Mouse (Mus musculus) stomach, embryonic 14.5 days (tissue): Measurements from ENCODE around the gene Polr2l. TPM values are rescaled to one million over a fixed set of nuclear protein-coding genes. Genes with fewer than 3 reads are reported as not detected.

Experiments used
- ATAC-seq: fragments of 200-750 bp; cut with Nextera tagmentation; 2 replicates; pipeline ENCODE4 v1.8.0; 2017; ENCODE audit warnings: low read depth, moderate TSS enrichment; ENCODE audit not compliant: insufficient number of reproducible peaks, insufficient read depth, low FRiP score
- H3K27ac ChIP-seq: fragments of 300-500 bp; sonication (generic); 2 replicates; pipeline ENCODE4 v1.5.1; 2014; ENCODE audit warnings: mild to moderate bottlenecking, low read length, moderate library complexity, mixed read lengths
- H3K27me3 ChIP-seq: fragments of 300-500 bp; sonication (generic); 2 replicates; pipeline ENCODE4 v1.6.1; 2014; ENCODE audit warnings: low read length, control low read depth, mixed read lengths; ENCODE audit not compliant: control insufficient read depth, insufficient read depth
- H3K36me3 ChIP-seq: fragments of 300-500 bp; sonication (generic); 2 replicates; pipeline ENCODE4 v1.6.1; 2014; ENCODE audit warnings: mild to moderate bottlenecking, control low read depth, low read length, moderate library complexity, mixed read lengths; ENCODE audit not compliant: control insufficient read depth, insufficient read depth
- H3K4me1 ChIP-seq: fragments of 300-500 bp; sonication (generic); 2 replicates; pipeline ENCODE4 v1.6.1; 2014; ENCODE audit warnings: low read length, control low read depth, mixed read lengths; ENCODE audit not compliant: control insufficient read depth, insufficient read depth
- H3K4me2 ChIP-seq: fragments of 300-500 bp; sonication (generic); replicated peaks from 2 replicates; pipeline ENCODE4 v1.6.1; 2014; ENCODE audit warnings: low read depth, low read length, control low read depth
- H3K4me3 ChIP-seq: fragments of 300-500 bp; sonication (generic); 2 replicates; pipeline ENCODE4 v1.5.1; 2014; ENCODE audit warnings: low read depth, low read length, control low read depth
- H3K9ac ChIP-seq: fragments of 300-500 bp; sonication (generic); replicated peaks from 2 replicates; pipeline ENCODE4 v1.6.1; 2014; ENCODE audit warnings: low read depth, mild to moderate bottlenecking, control low read depth, low read length, moderate library complexity, mixed read lengths
- H3K9me3 ChIP-seq: fragments of 300-500 bp; sonication (generic); 2 replicates; pipeline ENCODE4 v1.6.1; 2016; ENCODE audit warnings: low read depth, low read length, control low read depth; ENCODE audit not compliant: control insufficient read depth
- WGBS: fragments of 180-500 bp; shearing (Covaris S2); extraction: QIAGEN DNeasy Blood & Tissue Kit; methylation state at CpG from one replicate; pipeline ENCODE4 v1.1.7; 2014; 5-methylcytosine and 5-hydroxymethylcytosine counted together
- polyA plus RNA-seq: library from polyadenylated mRNA; unstranded; fragments of >200 nt; fragmentation: Nextera tagmentation; extraction: Ambion mirVana; gene quantifications from 2 replicates; pipeline ENCODE4 v1.2.1, GENCODE M21; 2014

The Polr2l gene
- polyA plus RNA-seq, 1 experiment from 2014 or later: 72.3 TPM

- WGBS: 89% methylated on average over 5 of the region's 5 CpGs
- no peak overlapping the region for H3K4me3 ChIP-seq
- no peaks in the 10 kb centered on the region for H3K27me3 ChIP-seq
- ATAC-seq: no peak
- H3K4me2 ChIP-seq: no peak overlapping the region
- H3K9ac ChIP-seq: no peak overlapping the region
- H3K4me1 ChIP-seq: no peaks in the 10 kb centered on the region
- no peaks in the 10 kb centered on the region for H3K9me3 ChIP-seq
- H3K36me3 ChIP-seq: peaks cover 17% of the 10 kb centered on the region
- H3K27ac ChIP-seq: no peak overlapping the region
Measured at GRCm38 (mm10) chr7:141492738-141493137, 17.8 kb upstream of the Polr2l start.

- no peaks in the 10 kb centered on the region for H3K4me1 ChIP-seq
- H3K4me3 ChIP-seq: no peak overlapping the region
- no peaks in the 10 kb centered on the region for H3K9me3 ChIP-seq
- no peak overlapping the region for H3K4me2 ChIP-seq
- H3K27me3 ChIP-seq: no peaks in the 10 kb centered on the region
- no peak overlapping the region for H3K9ac ChIP-seq
- peaks cover 17% of the 10 kb centered on the region for H3K36me3 ChIP-seq
- ATAC-seq: no peak
- no peak overlapping the region for H3K27ac ChIP-seq
- 76% methylated on average over 2 of the region's 2 CpGs for WGBS
Measured at GRCm38 (mm10) chr7:141491151-141491550, 16.2 kb upstream of the Polr2l start.

GRCm38 (mm10) chr7:141487141-141487540, 12.2 kb upstream of the Polr2l start:
- Histone ChIP-seq H3K36me3 (peaks cover 6% of the 10 kb centered on the region), H3K27ac (no peak overlapping the region), H3K4me1 (peaks cover 8% of the 10 kb centered on the region), H3K9me3 (no peaks in the 10 kb centered on the region), H3K9ac (no peak overlapping the region), H3K27me3 (0 out of 2 replicates have a peak, but pooled peaks cover under 1% of the 10 kb centered on the region), H3K4me3 (no peak overlapping the region), H3K4me2 (no peak overlapping the region)
- ATAC-seq: no peak
- whole genome bisulfite sequencing: 73% methylated on average over 7 of the region's 7 CpGs

- 96% methylated on average over 1 of the region's 1 CpGs for WGBS
- Histone ChIP-seq H3K36me3 (0 out of 2 replicates have a peak, but pooled peaks cover 4% of the 10 kb centered on the region), H3K9me3 (no peaks in the 10 kb centered on the region), H3K27ac (no peak overlapping the region), H3K4me1 (peaks cover 8% of the 10 kb centered on the region), H3K9ac (no peak overlapping the region), H3K4me2 (no peak overlapping the region), H3K27me3 (0 out of 2 replicates have a peak, but pooled peaks cover 3% of the 10 kb centered on the region), H3K4me3 (no peak overlapping the region)
- ATAC-seq: no peak
Measured at GRCm38 (mm10) chr7:141486239-141486638, 11.3 kb upstream of the Polr2l start.

- no peak overlapping the region for H3K27ac ChIP-seq
- no peak overlapping the region for H3K9ac ChIP-seq
- H3K27me3 ChIP-seq: 0 out of 2 replicates have a peak, but pooled peaks cover 3% of the 10 kb centered on the region
- no peak overlapping the region for H3K4me2 ChIP-seq
- no peaks in the 10 kb centered on the region for H3K9me3 ChIP-seq
- ATAC-seq: no peak
- 0 out of 2 replicates have a peak, but pooled peaks cover 1% of the 10 kb centered on the region for H3K36me3 ChIP-seq
- H3K4me3 ChIP-seq: no peak overlapping the region
- 85% methylated on average over 2 of the region's 2 CpGs for WGBS
- H3K4me1 ChIP-seq: peaks cover 8% of the 10 kb centered on the region
Measured at GRCm38 (mm10) chr7:141485606-141486005, 10.7 kb upstream of the Polr2l start.

- ATAC-seq: no peak
- 0 out of 2 replicates have a peak, but pooled peaks cover 3% of the 10 kb centered on the region for H3K27me3 ChIP-seq
- H3K9me3 ChIP-seq: no peaks in the 10 kb centered on the region
- H3K27ac ChIP-seq: no peak overlapping the region
- no peak overlapping the region for H3K4me3 ChIP-seq
- no peaks in the 10 kb centered on the region for H3K36me3 ChIP-seq
- H3K4me1 ChIP-seq: peaks cover 8% of the 10 kb centered on the region
- H3K9ac ChIP-seq: no peak overlapping the region
- 62% methylated on average over 2 of the region's 2 CpGs for WGBS
- no peak overlapping the region for H3K4me2 ChIP-seq
Measured at GRCm38 (mm10) chr7:141485186-141485585, 10.3 kb upstream of the Polr2l start.

GRCm38 (mm10) chr7:141484186-141485120, 9.5 kb upstream of the Polr2l start:
- no peaks in the 10 kb centered on the region for H3K9me3 ChIP-seq
- ATAC-seq: no peak

GRCm38 (mm10) chr7:141483114-141483653, 8.3 kb upstream of the Polr2l start:
- H3K36me3 ChIP-seq: no peaks in the 10 kb centered on the region
- ATAC-seq: no peak
- H3K27ac ChIP-seq: no peak overlapping the region
- H3K27me3 ChIP-seq: 0 out of 2 replicates have a peak, but pooled peaks cover 3% of the 10 kb centered on the region
- H3K4me2 ChIP-seq: no peak overlapping the region
- H3K9ac ChIP-seq: no peak overlapping the region
- no peaks in the 10 kb centered on the region for H3K9me3 ChIP-seq
- 66% methylated on average over 6 of the region's 6 CpGs for WGBS
- no peak overlapping the region for H3K4me3 ChIP-seq
- H3K4me1 ChIP-seq: peaks cover 12% of the 10 kb centered on the region

More at GRCm38 (mm10) chr7:141484186-141485120, 9.5 kb upstream of the Polr2l start:
- Histone ChIP-seq H3K9ac (no peak overlapping the region), H3K27me3 (0 out of 2 replicates have a peak, but pooled peaks cover 3% of the 10 kb centered on the region), H3K4me1 (peaks cover 8% of the 10 kb centered on the region), H3K4me2 (no peak overlapping the region), H3K36me3 (no peaks in the 10 kb centered on the region), H3K27ac (no peak overlapping the region), H3K4me3 (no peak overlapping the region)
- WGBS: 64% methylated on average over 5 of the region's 5 CpGs
